Mouse (Mus musculus) stomach, embryonic 14.5 days (tissue): ENCODE data around the gene Smarcd1. TPM values are rescaled to one million over a fixed set of nuclear protein-coding genes. Genes with fewer than 3 reads are reported as not detected.

Experiments used
- ATAC-seq: fragments of 200-750 bp; cut with Nextera tagmentation; 2 replicates; pipeline ENCODE4 v1.8.0; 2017; ENCODE audit warnings: low read depth, moderate TSS enrichment; ENCODE audit not compliant: insufficient number of reproducible peaks, insufficient read depth, low FRiP score
- H3K27ac ChIP-seq: fragments of 300-500 bp; sonication (generic); 2 replicates; pipeline ENCODE4 v1.5.1; 2014; ENCODE audit warnings: mild to moderate bottlenecking, low read length, moderate library complexity, mixed read lengths
- H3K27me3 ChIP-seq: fragments of 300-500 bp; sonication (generic); 2 replicates; pipeline ENCODE4 v1.6.1; 2014; ENCODE audit warnings: low read length, control low read depth, mixed read lengths; ENCODE audit not compliant: control insufficient read depth, insufficient read depth
- H3K36me3 ChIP-seq: fragments of 300-500 bp; sonication (generic); 2 replicates; pipeline ENCODE4 v1.6.1; 2014; ENCODE audit warnings: mild to moderate bottlenecking, control low read depth, low read length, moderate library complexity, mixed read lengths; ENCODE audit not compliant: control insufficient read depth, insufficient read depth
- H3K4me1 ChIP-seq: fragments of 300-500 bp; sonication (generic); 2 replicates; pipeline ENCODE4 v1.6.1; 2014; ENCODE audit warnings: low read length, control low read depth, mixed read lengths; ENCODE audit not compliant: control insufficient read depth, insufficient read depth
- H3K4me2 ChIP-seq: fragments of 300-500 bp; sonication (generic); replicated peaks from 2 replicates; pipeline ENCODE4 v1.6.1; 2014; ENCODE audit warnings: low read depth, low read length, control low read depth
- H3K4me3 ChIP-seq: fragments of 300-500 bp; sonication (generic); 2 replicates; pipeline ENCODE4 v1.5.1; 2014; ENCODE audit warnings: low read depth, low read length, control low read depth
- H3K9ac ChIP-seq: fragments of 300-500 bp; sonication (generic); replicated peaks from 2 replicates; pipeline ENCODE4 v1.6.1; 2014; ENCODE audit warnings: low read depth, mild to moderate bottlenecking, control low read depth, low read length, moderate library complexity, mixed read lengths
- H3K9me3 ChIP-seq: fragments of 300-500 bp; sonication (generic); 2 replicates; pipeline ENCODE4 v1.6.1; 2016; ENCODE audit warnings: low read depth, low read length, control low read depth; ENCODE audit not compliant: control insufficient read depth
- WGBS: fragments of 180-500 bp; shearing (Covaris S2); extraction: QIAGEN DNeasy Blood & Tissue Kit; methylation state at CpG from one replicate; pipeline ENCODE4 v1.1.7; 2014; 5-methylcytosine and 5-hydroxymethylcytosine counted together
- polyA plus RNA-seq: library from polyadenylated mRNA; unstranded; fragments of >200 nt; fragmentation: Nextera tagmentation; extraction: Ambion mirVana; gene quantifications from 2 replicates; pipeline ENCODE4 v1.2.1, GENCODE M21; 2014

Smarcd1 gene
- polyA plus RNA-seq, 1 experiment from 2014 or later: 40.1 TPM

DNA sequence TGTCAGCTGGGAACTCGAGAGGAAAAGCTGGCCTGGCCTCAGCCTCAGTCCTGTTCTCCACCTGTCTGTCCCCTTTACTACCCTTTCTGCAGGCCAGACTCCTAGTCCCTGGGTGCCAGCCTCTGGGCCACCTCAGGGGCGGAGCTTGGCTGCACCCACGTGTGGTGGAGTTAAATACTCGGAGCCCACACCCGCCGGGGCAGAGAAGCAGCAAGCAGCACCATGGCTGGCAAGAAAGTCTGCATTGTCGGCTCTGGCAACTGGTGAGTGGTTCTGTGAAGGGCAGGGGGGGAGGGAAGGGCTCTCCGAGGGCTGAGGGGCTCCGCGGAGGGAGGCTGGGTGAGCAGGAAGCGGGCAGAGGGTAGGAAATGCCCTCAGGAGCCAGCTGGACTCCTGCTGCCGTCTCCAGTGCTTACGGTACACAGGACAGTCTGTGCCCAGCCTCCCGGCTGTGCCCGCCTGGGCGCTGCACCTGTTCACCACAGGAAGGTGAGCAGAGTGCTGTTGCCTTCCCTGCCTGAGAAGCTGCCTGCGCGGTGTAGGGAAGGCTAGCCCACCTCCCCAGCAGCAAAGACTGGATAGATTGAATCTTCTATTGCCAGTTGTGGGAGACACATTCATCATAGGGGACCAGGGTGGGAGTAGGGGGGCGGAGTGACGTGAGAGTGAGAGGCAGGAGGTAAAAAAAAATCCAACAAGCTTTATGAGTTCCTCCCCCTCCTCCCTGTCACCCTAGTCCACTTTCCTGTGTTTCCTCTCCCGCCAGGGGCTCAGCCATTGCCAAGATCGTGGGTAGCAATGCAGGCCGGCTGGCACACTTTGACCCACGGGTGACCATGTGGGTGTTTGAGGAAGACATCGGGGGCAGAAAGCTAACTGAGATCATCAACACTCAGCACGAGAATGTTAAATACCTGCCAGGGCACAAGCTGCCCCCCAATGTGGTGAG, 15.7 kb downstream of the Smarcd1 start, which contains the start of gene Gpd1:
Gene Gpd1 (plus strand): TSS at position 130 of the 949 bp plus-strand sequence.
- no peak within 1 kb of the TSS for H3K9ac ChIP-seq
- H3K9me3 ChIP-seq: no peaks in the 10 kb centered on the region
- H3K27ac ChIP-seq: no peak within 1 kb of the TSS
- WGBS: 72% methylated on average over 26 of the region's 26 CpGs
- H3K4me2 ChIP-seq: no peak within 1 kb of the TSS
- no peak within 1 kb of the TSS for H3K4me3 ChIP-seq
- H3K36me3 ChIP-seq: peaks cover 18% of the 10 kb centered on the region
- 0 out of 2 replicates have a peak, but pooled peaks cover 4% of the 10 kb centered on the region for H3K4me1 ChIP-seq
- ATAC-seq: no peak
- H3K27me3 ChIP-seq: no peaks in the 10 kb centered on the region

DNA sequence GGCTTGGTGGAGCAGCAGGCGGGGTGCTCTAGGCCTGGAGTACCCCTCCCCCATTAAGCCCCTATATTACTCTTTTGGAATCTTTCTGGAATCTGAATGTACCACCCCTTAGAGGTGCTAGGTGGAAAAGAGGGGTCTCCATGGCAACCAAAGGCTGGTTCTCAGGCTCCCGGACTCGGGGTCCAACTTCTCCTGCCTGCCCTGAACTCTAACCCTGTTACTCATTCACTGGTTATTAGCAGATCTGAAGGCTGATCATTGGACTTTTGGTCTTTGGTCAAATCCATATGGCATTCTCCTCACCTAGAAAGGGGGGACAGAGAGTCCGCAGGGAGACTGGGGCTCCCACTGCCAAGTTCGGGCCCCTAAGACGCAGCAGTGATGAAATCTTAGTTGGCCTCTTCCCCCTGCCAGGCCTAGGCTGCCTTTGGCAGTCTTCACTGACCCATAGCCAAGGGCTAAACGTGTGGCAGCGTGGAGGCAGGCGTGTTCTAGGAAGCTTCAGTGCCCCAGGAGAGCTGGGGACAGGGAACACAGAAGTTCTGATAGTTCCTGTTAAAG, 16.6 kb downstream of the Smarcd1 start:
- H3K4me3 ChIP-seq: no peak overlapping the region
- 94% methylated on average over 9 of the region's 9 CpGs for WGBS
- H3K9me3 ChIP-seq: no peaks in the 10 kb centered on the region
- no peak overlapping the region for H3K4me2 ChIP-seq
- peaks cover 9% of the 10 kb centered on the region; the same call in 1 of the 2 replicates for H3K36me3 ChIP-seq
- no peak overlapping the region for H3K27ac ChIP-seq
- ATAC-seq: no peak
- H3K27me3 ChIP-seq: no peaks in the 10 kb centered on the region
- peaks cover 6% of the 10 kb centered on the region; the same call in 1 of the 2 replicates for H3K4me1 ChIP-seq
- H3K9ac ChIP-seq: no peak overlapping the region

DNA sequence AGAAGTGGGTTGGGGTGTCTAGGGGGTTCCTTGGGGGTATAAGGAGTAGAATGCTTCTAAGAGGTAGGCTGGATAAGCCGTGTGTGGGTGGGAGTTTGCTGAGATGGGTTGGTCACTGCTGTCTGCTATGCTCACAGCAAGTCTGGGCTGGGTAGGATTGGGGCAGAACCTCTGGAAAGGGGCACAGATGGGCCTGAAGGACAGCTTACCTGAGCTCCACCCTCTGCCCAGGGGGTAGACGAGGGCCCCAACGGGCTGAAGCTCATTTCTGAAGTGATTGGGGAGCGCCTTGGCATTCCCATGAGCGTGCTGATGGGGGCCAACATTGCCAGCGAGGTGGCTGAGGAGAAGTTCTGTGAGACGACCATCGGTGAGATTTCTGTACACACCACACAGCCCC, 17.9 kb downstream of the Smarcd1 start:
- no peaks in the 10 kb centered on the region for H3K27me3 ChIP-seq
- no peak overlapping the region for H3K27ac ChIP-seq
- H3K9ac ChIP-seq: no peak overlapping the region
- no peak for ATAC-seq
- H3K4me3 ChIP-seq: no peak overlapping the region
- WGBS: 78% methylated on average over 8 of the region's 8 CpGs
- 0 out of 2 replicates have a peak, but pooled peaks cover 3% of the 10 kb centered on the region for H3K36me3 ChIP-seq
- H3K4me2 ChIP-seq: no peak overlapping the region
- H3K9me3 ChIP-seq: no peaks in the 10 kb centered on the region
- peaks cover 19% of the 10 kb centered on the region for H3K4me1 ChIP-seq

DNA sequence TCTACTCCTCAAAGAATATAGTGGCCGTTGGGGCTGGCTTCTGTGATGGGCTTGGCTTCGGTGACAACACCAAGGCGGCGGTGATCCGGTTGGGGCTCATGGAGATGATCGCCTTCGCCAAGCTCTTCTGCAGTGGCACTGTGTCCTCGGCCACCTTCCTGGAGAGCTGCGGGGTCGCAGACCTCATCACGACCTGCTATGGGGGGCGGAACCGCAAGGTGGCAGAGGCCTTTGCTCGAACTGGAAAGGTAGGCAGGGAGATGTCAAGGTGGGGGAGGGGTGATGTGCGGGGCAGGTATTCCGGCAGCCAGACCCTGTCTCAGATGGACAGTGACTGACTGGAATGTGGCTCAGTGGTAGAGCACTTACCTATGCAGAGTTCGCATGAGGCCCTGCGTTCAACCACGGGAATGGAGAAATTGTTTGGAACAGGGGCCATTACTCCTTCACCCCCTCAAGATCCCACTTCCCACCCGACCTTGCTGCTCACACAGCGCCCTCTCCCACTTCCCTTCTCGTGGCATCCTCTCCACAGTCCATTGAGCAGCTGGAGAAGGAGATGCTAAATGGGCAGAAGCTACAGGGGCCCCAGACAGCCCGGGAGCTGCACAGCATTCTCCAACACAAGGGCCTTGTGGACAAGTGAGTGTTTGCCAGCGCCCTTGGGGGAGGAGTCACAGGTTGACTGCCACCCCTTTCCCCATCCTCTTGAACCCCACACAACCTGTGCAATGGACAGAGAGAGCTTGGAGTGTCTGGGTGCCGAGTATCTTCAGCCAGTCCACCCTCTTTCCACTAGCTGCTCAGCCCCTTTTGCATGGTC, 20.2 kb downstream of the Smarcd1 start:
- no peak overlapping the region for H3K9ac ChIP-seq
- H3K36me3 ChIP-seq: no peaks in the 10 kb centered on the region
- H3K9me3 ChIP-seq: no peaks in the 10 kb centered on the region
- H3K27ac ChIP-seq: no peak overlapping the region
- no peaks in the 10 kb centered on the region for H3K27me3 ChIP-seq
- no peak overlapping the region for H3K4me3 ChIP-seq
- WGBS: 74% methylated on average over 25 of the region's 25 CpGs
- no peak overlapping the region for H3K4me2 ChIP-seq
- ATAC-seq: no peak
- peaks cover 19% of the 10 kb centered on the region for H3K4me1 ChIP-seq

DNA sequence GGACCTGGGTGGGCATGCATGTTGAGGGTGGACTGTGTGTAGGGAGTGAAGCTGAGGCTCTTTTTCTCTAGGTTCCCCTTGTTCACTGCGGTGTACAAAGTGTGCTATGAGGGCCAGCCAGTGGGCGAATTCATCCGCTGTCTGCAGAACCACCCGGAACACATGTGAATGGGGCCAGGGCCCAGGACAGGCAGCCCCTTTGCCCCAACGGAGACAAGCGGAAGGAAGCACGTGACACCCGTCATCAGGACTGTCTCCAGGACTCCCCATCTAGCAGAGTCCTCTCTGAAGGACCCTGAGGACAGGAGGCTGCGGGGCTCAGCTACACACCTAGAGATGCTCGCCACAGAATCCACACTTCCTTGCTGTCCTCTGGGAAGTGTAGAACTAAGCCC, 21.2 kb downstream of the Smarcd1 start:
- H3K4me2 ChIP-seq: no peak overlapping the region
- H3K36me3 ChIP-seq: peaks cover 6% of the 10 kb centered on the region; the same call in 1 of the 2 replicates
- H3K4me3 ChIP-seq: no peak overlapping the region
- H3K4me1 ChIP-seq: peaks cover 19% of the 10 kb centered on the region
- H3K9me3 ChIP-seq: no peaks in the 10 kb centered on the region
- H3K27me3 ChIP-seq: no peaks in the 10 kb centered on the region
- no peak overlapping the region for H3K9ac ChIP-seq
- H3K27ac ChIP-seq: peak overlapping the region; percentile 66; the same call in 1 of the 2 replicates
- WGBS: 65% methylated on average over 10 of the region's 10 CpGs
- ATAC-seq: no peak

DNA sequence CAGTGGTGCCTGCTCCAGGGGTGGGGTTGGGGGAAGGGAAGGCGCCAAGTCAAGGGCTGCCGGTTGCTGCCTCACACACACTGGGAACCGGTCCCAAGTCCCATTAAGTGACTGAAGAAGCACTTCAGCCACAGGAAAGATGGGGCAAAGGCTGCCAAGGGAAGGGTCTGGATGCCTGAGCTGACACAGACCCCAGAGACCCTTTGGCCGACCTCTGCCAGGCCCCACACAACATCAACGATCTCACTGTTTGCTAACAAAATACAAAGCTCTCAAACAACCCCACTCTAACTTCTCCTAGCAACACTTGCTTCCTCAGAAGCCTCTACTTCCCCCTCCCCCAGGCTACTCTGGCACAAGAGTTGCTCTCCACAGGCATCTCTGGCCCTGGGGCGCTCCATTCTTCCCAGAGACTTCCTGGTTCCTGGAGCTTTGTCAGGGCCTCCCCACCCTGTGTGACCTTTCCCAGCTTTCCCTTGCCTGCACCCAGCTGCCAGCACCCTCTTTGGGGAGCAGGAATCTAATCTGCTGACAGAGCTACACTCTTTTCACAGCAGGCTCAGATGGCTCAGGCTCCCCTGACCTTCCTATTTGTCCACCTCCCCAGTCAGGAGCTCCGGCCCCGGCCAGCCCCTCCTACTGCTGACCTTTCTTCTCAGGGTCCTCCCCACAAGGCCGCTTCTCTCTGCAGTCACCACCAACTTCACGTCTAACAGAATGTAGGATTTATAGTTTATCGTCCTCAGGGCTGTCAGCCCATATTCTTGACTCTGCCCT, 21.8 kb downstream of the Smarcd1 start:
- peaks cover 11% of the 10 kb centered on the region; the same call in 1 of the 2 replicates for H3K36me3 ChIP-seq
- no peaks in the 10 kb centered on the region for H3K9me3 ChIP-seq
- H3K4me2 ChIP-seq: peak overlapping the region; percentile 67; the same call in 1 of the 2 replicates
- H3K27ac ChIP-seq: peak overlapping the region; percentile 66; the same call in 1 of the 2 replicates
- 26% methylated on average over 11 of the region's 11 CpGs for WGBS
- no peaks in the 10 kb centered on the region for H3K27me3 ChIP-seq
- H3K9ac ChIP-seq: no peak overlapping the region
- H3K4me1 ChIP-seq: peaks cover 19% of the 10 kb centered on the region
- ATAC-seq: no peak
- no peak overlapping the region for H3K4me3 ChIP-seq

DNA sequence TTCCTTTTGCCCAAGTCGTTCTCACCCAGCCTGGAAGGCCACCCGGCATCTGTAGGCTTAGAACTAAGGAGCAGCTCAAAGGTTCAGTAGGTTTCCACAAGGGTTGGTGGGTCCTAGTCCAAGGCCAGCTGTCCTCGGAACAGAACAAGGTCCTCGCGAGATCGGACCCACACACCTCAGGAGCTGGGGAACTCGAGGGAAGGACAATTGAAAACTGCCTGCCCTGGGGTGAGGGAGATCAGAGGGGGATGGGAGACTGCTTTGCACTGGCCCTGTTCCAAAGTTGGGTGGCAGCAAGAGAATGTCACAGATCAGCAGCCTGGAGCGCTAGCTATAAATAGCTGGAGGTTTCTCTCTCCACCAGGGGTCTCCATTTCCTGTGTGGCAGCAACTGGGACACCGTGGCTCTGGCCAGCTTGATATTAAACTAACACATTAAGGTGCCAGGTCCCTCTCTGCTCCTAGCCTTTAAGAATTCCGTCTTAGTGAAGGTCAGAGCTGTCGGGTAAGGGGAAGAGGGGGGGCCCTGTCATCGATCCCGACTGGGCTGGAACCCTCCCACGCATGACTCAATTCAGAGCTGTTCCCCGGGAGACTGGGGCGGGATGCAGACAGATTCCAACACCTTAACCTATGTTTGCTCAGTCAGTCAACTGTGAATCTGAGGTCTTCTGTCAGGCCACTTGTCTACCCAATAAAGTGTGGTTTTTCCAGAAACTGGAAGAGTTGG, 22.5 kb downstream of the Smarcd1 start:
- Histone ChIP-seq H3K27ac (peak overlapping the region; percentile 66; the same call in 1 of the 2 replicates), H3K9ac (no peak overlapping the region; the same call in 1 of the 2 replicates), H3K27me3 (no peaks in the 10 kb centered on the region), H3K4me1 (peaks cover 19% of the 10 kb centered on the region), H3K4me2 (peak overlapping the region; percentile 67), H3K9me3 (no peaks in the 10 kb centered on the region), H3K4me3 (peak overlapping the region; percentile 96), H3K36me3 (peaks cover 16% of the 10 kb centered on the region; the same call in 1 of the 2 replicates)
- WGBS: 11% methylated on average over 16 of the region's 16 CpGs
- ATAC-seq: peak; percentile 39; the same call in 1 of the 2 replicates
